Comparison of ENCODE assay signal across 8 mouse cellular contexts in the genomic region with DNA sequence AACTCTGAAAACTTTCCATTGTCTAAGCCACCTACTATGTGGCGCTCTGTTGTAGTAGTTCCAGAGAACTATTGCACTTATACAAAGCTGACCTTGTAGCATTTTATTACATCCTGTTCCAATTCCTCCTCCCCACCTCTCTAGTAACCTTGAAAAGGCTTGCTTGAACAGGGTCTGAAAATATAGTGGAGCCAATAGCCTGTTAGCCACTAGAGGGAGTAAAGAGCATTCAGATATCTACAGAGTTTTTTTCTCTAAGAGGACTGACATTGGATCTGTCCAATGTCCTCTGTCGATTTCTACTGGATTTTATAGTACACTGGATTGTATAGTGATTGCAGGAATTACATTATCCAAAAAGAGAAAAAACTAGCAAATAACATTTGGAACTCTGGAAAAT. TPM values are rescaled to one million over a fixed set of nuclear protein-coding genes. Genes with fewer than 3 reads are reported as not detected.
DNase-seq lines count a peak whose midpoint lies in the region; ATAC-seq lines count a peak whose summit lies in the region.

No protein-coding gene starts in this region.

- no peaks in the 10 kb centered on the region for H3K4me1 ChIP-seq in hindbrain, embryonic 14.5 days (replicated peaks; ENCODE audit: control insufficient read depth, insufficient read depth, low read length)
- H3K4me1 ChIP-seq in hindbrain, embryonic 12.5 days: no peaks in the 10 kb centered on the region

- no peak overlapping the region for H3K9ac ChIP-seq in hindbrain, embryonic 14.5 days
- H3K9ac ChIP-seq in hindbrain, embryonic 12.5 days: no peak overlapping the region

- ATAC-seq in hindbrain, embryonic 14.5 days (ENCODE audit: low FRiP score): no peak
- no peak for ATAC-seq in hindbrain, embryonic 12.5 days (ENCODE audit: low FRiP score)
- ATAC-seq in granulocyte monocyte progenitor cell, adult 5-6 weeks (replicated peaks; ENCODE audit: poor library complexity, severe bottlenecking): peak; percentile 87

- no peak overlapping the region for H3K4me2 ChIP-seq in hindbrain, embryonic 14.5 days (replicated peaks)
- H3K4me2 ChIP-seq in hindbrain, embryonic 12.5 days (replicated peaks): no peak overlapping the region

- WGBS in hindbrain, embryonic 14.5 days: 33% methylated on average over 2 of the region's 2 CpGs
- WGBS in hindbrain, embryonic 12.5 days: 38% methylated on average over 2 of the region's 2 CpGs

- H3K36me3 ChIP-seq in hindbrain, embryonic 14.5 days (replicated peaks; ENCODE audit: control insufficient read depth, insufficient read depth): no peaks in the 10 kb centered on the region
- no peaks in the 10 kb centered on the region for H3K36me3 ChIP-seq in hindbrain, embryonic 12.5 days

- H3K27me3 ChIP-seq in hindbrain, embryonic 14.5 days (ENCODE audit: control insufficient read depth, insufficient read depth, low read length): no peaks in the 10 kb centered on the region
- no peaks in the 10 kb centered on the region for H3K27me3 ChIP-seq in hindbrain, embryonic 12.5 days

- no peaks in the 10 kb centered on the region for H3K9me3 ChIP-seq in hindbrain, embryonic 14.5 days (ENCODE audit: control insufficient read depth, low read length)
- no peaks in the 10 kb centered on the region for H3K9me3 ChIP-seq in hindbrain, embryonic 12.5 days (replicated peaks)

- no peak overlapping the region for H3K27ac ChIP-seq in hindbrain, embryonic 14.5 days
- H3K27ac ChIP-seq in hindbrain, embryonic 12.5 days: no peak overlapping the region

- DNase-seq in hindbrain, embryonic 14.5 days (ENCODE audit: low spot score): peak; percentile 63
- DNase-seq in thymus, postnatal 14 days: peak; percentile 34
- no peak for DNase-seq in thymus, adult 18-20 months
- DNase-seq in right cerebral cortex, adult 18-20 months: no peak
- DNase-seq in right cerebral cortex, postnatal 10 days (ENCODE audit: low spot score in 2 of 2): no peak
- DNase-seq in urinary bladder, postnatal 4 days (ENCODE audit: low spot score in 2 of 2): no peak

- no peak overlapping the region for H3K4me3 ChIP-seq in hindbrain, embryonic 14.5 days (replicated peaks; ENCODE audit: low read length)
- H3K4me3 ChIP-seq in hindbrain, embryonic 12.5 days: no peak overlapping the region

RNA-seq across cellular contexts. Expression of gene Spata48, which starts 6.9 kb away (rescaled TPM):
- polyA plus RNA-seq in hindbrain, embryonic 14.5 days (2014; fragmentation: Nextera tagmentation; extraction: Ambion mirVana): 1.1 and 1.3 TPM in 2 replicates
- 1.9 and 3.5 TPM in 2 replicates for polyA plus RNA-seq in hindbrain, embryonic 12.5 days (2016; fragmentation: Nextera tagmentation; extraction: Ambion mirVana)
- total RNA-seq in granulocyte monocyte progenitor cell, adult 5-6 weeks (2014; fragmentation: Nextera tagmentation): 1.1 TPM in 1 of 2 replicates, not detected in the other
- total RNA-seq in granulocyte monocyte progenitor cell, adult 5-6 weeks (2017): 0.52 TPM in 1 of 2 replicates, not detected in the other

RNA-seq across cellular contexts. Expression of gene Zpbp, which starts 7.2 kb away (rescaled TPM):
- polyA plus RNA-seq in hindbrain, embryonic 14.5 days (2014; fragmentation: Nextera tagmentation; extraction: Ambion mirVana): 1.4 and 1.6 TPM in 2 replicates
- 0.93 and 0.94 TPM in 2 replicates for polyA plus RNA-seq in hindbrain, embryonic 12.5 days (2016; fragmentation: Nextera tagmentation; extraction: Ambion mirVana)
- 1.6 and 2.4 TPM in 2 replicates for total RNA-seq in granulocyte monocyte progenitor cell, adult 5-6 weeks (2014; fragmentation: Nextera tagmentation)
- total RNA-seq in granulocyte monocyte progenitor cell, adult 5-6 weeks (2017): 0.82 and 1.7 TPM in 2 replicates

Comparison
In these comparisons a context has a peak if more than half of its experiments do, and no peak if none do; other contexts are left out.
1. DNase-seq: peak in hindbrain, embryonic 14.5 days (single experiment) and thymus, postnatal 14 days (single experiment); none in thymus, adult 18-20 months (0 of 2), right cerebral cortex, adult 18-20 months (single experiment), right cerebral cortex, postnatal 10 days (0 of 2) and urinary bladder, postnatal 4 days (0 of 2).